In genomic region chr10:75062189-75062561, GRCm38 (mm10) we compare ENCODE assay signal across 9 mouse cellular contexts. TPM values are rescaled to one million over a fixed set of nuclear protein-coding genes. Genes with fewer than 3 reads are reported as not detected.
DNase-seq lines count a peak whose midpoint lies in the region; ATAC-seq lines count a peak whose summit lies in the region.
"Had no signal": no experiment of that assay in that cellular context is flagged by ENCODE, and none has a peak within 500 bp of the region (broad histone marks: within the 10 kb centered on the region; RNA-seq: fewer than 3 reads in every experiment).

No protein-coding gene starts in this region.

- H3K4me3 ChIP-seq in intestine, embryonic 14.5 days (ENCODE audit: low read depth, low read length) = peak overlapping the region; percentile 79

- no peaks in the 10 kb centered on the region; the same call in 1 of the 2 replicates for H3K36me3 ChIP-seq in intestine, embryonic 14.5 days (ENCODE audit: control insufficient read depth, insufficient read depth, low read length)
- no peaks in the 10 kb centered on the region for H3K36me3 ChIP-seq in splenic B cell, adult 2 months (ENCODE audit: control insufficient read depth, insufficient read depth, low read length, poor library complexity, severe bottlenecking)

- no peaks in the 10 kb centered on the region for H3K9me3 ChIP-seq in intestine, embryonic 14.5 days (ENCODE audit: control insufficient read depth, low read length)

- peak overlapping the region; percentile 60 for H3K4me2 ChIP-seq in intestine, embryonic 14.5 days (ENCODE audit: low read length)

- H3K4me1 ChIP-seq in intestine, embryonic 14.5 days (replicated peaks; ENCODE audit: control insufficient read depth, insufficient read depth, low read length) = peaks cover 36% of the 10 kb centered on the region

- H3K9ac ChIP-seq in intestine, embryonic 14.5 days (ENCODE audit: low read length) = peak overlapping the region; percentile 65

- WGBS in intestine, embryonic 14.5 days = 12% methylated on average over 6 of the region's 6 CpGs

- DNase-seq in adrenal gland, postnatal 10 days = peak; percentile 33
- DNase-seq in adrenal gland, postnatal 25 days = no peak
- DNase-seq in urinary bladder, postnatal 14 days (ENCODE audit: low spot score) = peak; percentile 31
- no peak for DNase-seq in urinary bladder, postnatal 10 days (ENCODE audit: low spot score)
- peak; percentile 63 for DNase-seq in intestine, embryonic 14.5 days (ENCODE audit: low spot score)
- peak; percentile 84 to 85 for DNase-seq in lung, adult 18-20 months
- peak; percentile 39 for DNase-seq in splenic B cell, adult 2 months (ENCODE audit: low read depth, low spot score)
- DNase-seq in yolk sac, embryonic 10.5 days (ENCODE audit: low spot score) = no peak

- H3K27ac ChIP-seq in intestine, embryonic 14.5 days (ENCODE audit: low read depth) = no peak overlapping the region

- ATAC-seq in intestine, embryonic 14.5 days (replicated peaks; ENCODE audit: low FRiP score, low TSS enrichment, low read depth) = no peak

- no peaks in the 10 kb centered on the region for H3K27me3 ChIP-seq in intestine, embryonic 14.5 days (replicated peaks; ENCODE audit: control insufficient read depth, insufficient read depth, low read length)
- H3K27me3 ChIP-seq in splenic B cell, adult 2 months (ENCODE audit: control insufficient read depth, insufficient read depth, low read length, poor library complexity, severe bottlenecking) = no peaks in the 10 kb centered on the region

RNA-seq across cellular contexts. Expression of gene Bcr, which starts 1.8 kb away (rescaled TPM):
- 10 to 100 TPM; 21.6 to 24.0 TPM for total RNA-seq in adrenal gland, postnatal 10 days (2021)
- total RNA-seq in adrenal gland, postnatal 25 days (2021) = 31.3 and 41.0 TPM in 2 replicates
- polyA plus RNA-seq in intestine, embryonic 14.5 days (2014; fragmentation: Nextera tagmentation; extraction: Ambion mirVana) = 11.3 and 14.4 TPM in 2 replicates

RNA-seq across cellular contexts. Expression of gene Rab36, which starts 25.3 kb away (rescaled TPM):
- 10 to 100 TPM in 1 of 2 experiments, 1 to 10 TPM in 1; 7.1 to 12.5 TPM for total RNA-seq in adrenal gland, postnatal 10 days (2021)
- total RNA-seq in adrenal gland, postnatal 25 days (2021) = 14.8 and 21.8 TPM in 2 replicates
- polyA plus RNA-seq in intestine, embryonic 14.5 days (2014; fragmentation: Nextera tagmentation; extraction: Ambion mirVana) = 8.2 and 8.9 TPM in 2 replicates

RNA-seq across cellular contexts. Expression of gene Rsph14, which starts 29.8 kb away (rescaled TPM):
- under 1 TPM in 1 of 2 experiments, not detected in 1; 0.39 TPM for total RNA-seq in adrenal gland, postnatal 10 days (2021)
- total RNA-seq in adrenal gland, postnatal 25 days (2021) = 0.52 TPM in 1 of 2 replicates, not detected in the other
- polyA plus RNA-seq in intestine, embryonic 14.5 days (2014; fragmentation: Nextera tagmentation; extraction: Ambion mirVana) = not detected in 2 replicates
- total RNA-seq: heart, postnatal 10 days had no signal

Comparison
In these comparisons a context has a peak if more than half of its experiments do, and no peak if none do; other contexts are left out.
1. DNase-seq: peak in adrenal gland, postnatal 10 days (single experiment), urinary bladder, postnatal 14 days (single experiment), intestine, embryonic 14.5 days (single experiment), lung, adult 18-20 months (2 of 2) and splenic B cell, adult 2 months (single experiment); none in adrenal gland, postnatal 25 days (single experiment), urinary bladder, postnatal 10 days (single experiment) and yolk sac, embryonic 10.5 days (single experiment).